Mouse (Mus musculus) MEL (cell line): Measurements from ENCODE around the gene Ctns. TPM values are rescaled to one million over a fixed set of nuclear protein-coding genes. Genes with fewer than 3 reads are reported as not detected.

Experiments
- DNase-seq: peaks from one replicate; pipeline ENCODE4 v3.0.0; 2011; ENCODE audit warnings: low read depth, low spot score
- H3K27ac ChIP-seq: 2 replicates; pipeline ENCODE4 v1.5.1; 2012; ENCODE audit warnings: low read depth, mild to moderate bottlenecking, control low read depth, low read length, moderate library complexity; ENCODE audit not compliant: control insufficient read depth
- H3K27me3 ChIP-seq, 2 experiments: fragments of 150-350 bp in 1 of 2; sonication (generic) in 1 of 2; 2 replicates each; pipeline ENCODE4 v1.6.1; 2012; ENCODE audit warnings: low read length in 2 of 2, mild to moderate bottlenecking in 2 of 2, improper control_type of control experiment in 1 of 2, moderate library complexity in 1 of 2; ENCODE audit not compliant: insufficient read depth in 2 of 2, control insufficient read depth in 1 of 2
- H3K36me3 ChIP-seq, 2 experiments: 2 replicates each; pipeline ENCODE4 v1.6.1; 2012 to 2014; ENCODE audit warnings: low read length in 2 of 2, improper control_type of control experiment in 1 of 2, inconsistent platforms in 1 of 2, mild to moderate bottlenecking in 1 of 2; ENCODE audit not compliant: insufficient read depth in 2 of 2, control insufficient read depth in 1 of 2
- H3K4me1 ChIP-seq, 2 experiments: fragments of 150-350 bp in 1 of 2; sonication (generic) in 1 of 2; 2 replicates each; pipeline ENCODE4 v1.6.1; 2012; ENCODE audit warnings: low read length in 2 of 2, improper control_type of control experiment in 1 of 2, mild to moderate bottlenecking in 1 of 2; ENCODE audit not compliant: insufficient read depth in 2 of 2, control insufficient read depth in 1 of 2
- H3K4me3 ChIP-seq, 2 experiments: fragments of 150-350 bp in 1 of 2; sonication (generic) in 1 of 2; 2 replicates each; pipeline ENCODE4 v1.5.1; 2012; ENCODE audit warnings: low read depth in 2 of 2, low read length in 2 of 2, mild to moderate bottlenecking in 2 of 2, moderate library complexity in 2 of 2, control low read depth in 1 of 2, improper control_type of control experiment in 1 of 2; ENCODE audit not compliant: control insufficient read depth in 1 of 2, insufficient read depth in 1 of 2
- H3K79me2 ChIP-seq: 2 replicates; pipeline ENCODE4 v1.6.1; 2012; ENCODE audit warnings: mild to moderate bottlenecking, low read length, moderate library complexity; ENCODE audit not compliant: control insufficient read depth, poor library complexity, insufficient read depth
- H3K9ac ChIP-seq: 2 replicates; pipeline ENCODE4 v1.6.1; 2012; ENCODE audit warnings: low read depth, mild to moderate bottlenecking, control low read depth, low read length, moderate library complexity; ENCODE audit not compliant: control insufficient read depth, poor library complexity, severe bottlenecking
- H3K9me3 ChIP-seq: fragments of 150-350 bp; sonication (generic); replicated peaks from 2 replicates; pipeline ENCODE4 v1.6.1; 2012; ENCODE audit warnings: mild to moderate bottlenecking, low read length, improper control_type of control experiment, moderate library complexity; ENCODE audit not compliant: insufficient read depth
- BHLHE40 ChIP-seq: IDR thresholded peaks from 2 replicates; pipeline ENCODE4 v1.6.1; 2012; ENCODE audit warnings: low read depth, mild to moderate bottlenecking, inconsistent platforms, low read length, improper control_type of control experiment, borderline replicate concordance
- CHD1 ChIP-seq: IDR thresholded peaks from 2 replicates; pipeline ENCODE4 v1.6.1; 2012; ENCODE audit warnings: low read depth, mild to moderate bottlenecking, inconsistent platforms, low read length, improper control_type of control experiment
- CHD2 ChIP-seq: IDR thresholded peaks from 2 replicates; pipeline ENCODE4 v1.6.1; 2011; ENCODE audit warnings: low read length, improper control_type of control experiment
- CTCF ChIP-seq, 3 experiments: IDR thresholded peaks in 2 of 3; conservative IDR thresholded peaks in 1 of 3; 2 replicates each; pipeline ENCODE4 v1.5.1; 2011 to 2012; ENCODE audit warnings: low read length in 3 of 3, low read depth in 2 of 3, mild to moderate bottlenecking in 2 of 3, improper control_type of control experiment in 1 of 3, inconsistent platforms in 1 of 3, mixed read lengths in 1 of 3, moderate library complexity in 1 of 3; ENCODE audit not compliant: control insufficient read depth in 1 of 3, insufficient read depth in 1 of 3, poor library complexity in 1 of 3, severe bottlenecking in 1 of 3
- E2F4 ChIP-seq: IDR thresholded peaks from 2 replicates; pipeline ENCODE4 v1.6.1; 2011; ENCODE audit warnings: low read depth, low read length, improper control_type of control experiment, borderline replicate concordance
- ELF1 ChIP-seq: IDR thresholded peaks from 2 replicates; pipeline ENCODE4 v1.6.1; 2014; ENCODE audit warnings: low read depth, mild to moderate bottlenecking, inconsistent platforms, low read length, improper control_type of control experiment, moderate library complexity
- EP300 ChIP-seq, 2 experiments: IDR thresholded peaks; 2 replicates each; pipeline ENCODE4 v1.6.1; 2011; ENCODE audit warnings: improper control_type of control experiment in 2 of 2, low read length in 2 of 2, low read depth in 1 of 2, mild to moderate bottlenecking in 1 of 2
- ETS1 ChIP-seq: IDR thresholded peaks from 2 replicates; pipeline ENCODE4 v1.6.1; 2012; ENCODE audit warnings: low read depth, mild to moderate bottlenecking, inconsistent platforms, low read length, improper control_type of control experiment, moderate library complexity
- GATA1 ChIP-seq: IDR thresholded peaks from 2 replicates; pipeline ENCODE4 v1.6.1; 2011; ENCODE audit warnings: low read depth, low read length, improper control_type of control experiment
- HCFC1 ChIP-seq: IDR thresholded peaks from 2 replicates; pipeline ENCODE4 v1.6.1; 2012; ENCODE audit warnings: low read depth, mild to moderate bottlenecking, inconsistent platforms, low read length, improper control_type of control experiment, moderate library complexity
- JUND ChIP-seq: IDR thresholded peaks from 2 replicates; pipeline ENCODE4 v1.6.1; 2011; ENCODE audit warnings: low read depth, mild to moderate bottlenecking, improper control_type of control experiment, low read length
- KAT2A ChIP-seq: conservative IDR thresholded peaks from 2 replicates; pipeline ENCODE4 v1.6.1; 2012; ENCODE audit warnings: low read depth, low read length, improper control_type of control experiment, inconsistent platforms
- MAFK ChIP-seq: IDR thresholded peaks from 2 replicates; pipeline ENCODE4 v1.6.1; 2011; ENCODE audit warnings: low read depth, mild to moderate bottlenecking, low read length, improper control_type of control experiment, borderline replicate concordance
- MAX ChIP-seq: IDR thresholded peaks from 2 replicates; pipeline ENCODE4 v1.6.1; 2011; ENCODE audit warnings: low read length, improper control_type of control experiment
- MAZ ChIP-seq: IDR thresholded peaks from 2 replicates; pipeline ENCODE4 v1.6.1; 2012; ENCODE audit warnings: low read depth, mild to moderate bottlenecking, inconsistent platforms, low read length, improper control_type of control experiment
- MEF2A ChIP-seq: IDR thresholded peaks from 2 replicates; pipeline ENCODE4 v1.6.1; 2014; ENCODE audit warnings: low read depth, mild to moderate bottlenecking, inconsistent platforms, low read length, improper control_type of control experiment; ENCODE audit not compliant: poor library complexity, insufficient replicate concordance, severe bottlenecking; ENCODE audit errors: extremely low read depth
- MXI1 ChIP-seq: IDR thresholded peaks from 2 replicates; pipeline ENCODE4 v1.6.1; 2011; ENCODE audit warnings: mild to moderate bottlenecking, low read depth, low read length, improper control_type of control experiment
- MYB ChIP-seq: IDR thresholded peaks from 2 replicates; pipeline ENCODE4 v1.6.1; 2011; ENCODE audit warnings: mild to moderate bottlenecking, low read depth, low read length, improper control_type of control experiment
- MYC ChIP-seq: IDR thresholded peaks from 2 replicates; pipeline ENCODE4 v1.6.1; 2011; ENCODE audit warnings: low read depth, mild to moderate bottlenecking, low read length, improper control_type of control experiment, moderate library complexity
- NELFE ChIP-seq: IDR thresholded peaks from 2 replicates; pipeline ENCODE4 v1.6.1; 2011; ENCODE audit warnings: low read depth, low read length, improper control_type of control experiment
- NRF1 ChIP-seq: IDR thresholded peaks from 2 replicates; pipeline ENCODE4 v1.6.1; 2014; ENCODE audit warnings: low read depth, mild to moderate bottlenecking, inconsistent platforms, low read length, improper control_type of control experiment, moderate library complexity; ENCODE audit not compliant: poor library complexity, insufficient read depth, severe bottlenecking
- POLR2A ChIP-seq, 2 experiments: IDR thresholded peaks; 2 replicates each; pipeline ENCODE4 v1.6.1; 2011 to 2012; ENCODE audit warnings: low read length in 2 of 2, mild to moderate bottlenecking in 2 of 2, control low read depth in 1 of 2, improper control_type of control experiment in 1 of 2, low read depth in 1 of 2, moderate library complexity in 1 of 2; ENCODE audit not compliant: control insufficient read depth in 1 of 2, insufficient read depth in 1 of 2, poor library complexity in 1 of 2
- POLR2AphosphoS2 ChIP-seq: IDR thresholded peaks from 2 replicates; pipeline ENCODE4 v1.6.1; 2011; ENCODE audit warnings: low read length, improper control_type of control experiment
- POLR2AphosphoS5 ChIP-seq: IDR thresholded peaks from 2 replicates; pipeline ENCODE4 v1.6.1; 2012; ENCODE audit warnings: low read depth, borderline replicate concordance, mild to moderate bottlenecking, inconsistent platforms, low read length, moderate library complexity, mixed read lengths
- RAD21 ChIP-seq: IDR thresholded peaks from 2 replicates; pipeline ENCODE4 v1.6.1; 2011; ENCODE audit warnings: mild to moderate bottlenecking, low read depth, low read length, improper control_type of control experiment
- RCOR1 ChIP-seq: IDR thresholded peaks from 2 replicates; pipeline ENCODE4 v1.6.1; 2012; ENCODE audit warnings: low read depth, mild to moderate bottlenecking, inconsistent platforms, low read length, improper control_type of control experiment
- SIN3A ChIP-seq: IDR thresholded peaks from 2 replicates; pipeline ENCODE4 v1.6.1; 2012; ENCODE audit warnings: low read length, improper control_type of control experiment, inconsistent platforms
- SMC3 ChIP-seq: IDR thresholded peaks from 2 replicates; pipeline ENCODE4 v1.6.1; 2011; ENCODE audit warnings: low read depth, low read length, improper control_type of control experiment
- TAL1 ChIP-seq: IDR thresholded peaks from 2 replicates; pipeline ENCODE4 v1.6.1; 2012; ENCODE audit warnings: mild to moderate bottlenecking, inconsistent platforms, low read length, moderate library complexity, mixed read lengths
- TBP ChIP-seq: IDR thresholded peaks from 2 replicates; pipeline ENCODE4 v1.8.0; 2011; ENCODE audit warnings: low read depth, low read length, improper control_type of control experiment
- TCF12 ChIP-seq: IDR thresholded peaks from 2 replicates; pipeline ENCODE4 v1.6.1; 2014; ENCODE audit warnings: low read depth, mild to moderate bottlenecking, inconsistent platforms, low read length, improper control_type of control experiment, moderate library complexity
- UBTF ChIP-seq: IDR thresholded peaks from 2 replicates; pipeline ENCODE4 v1.6.1; 2012; ENCODE audit warnings: low read depth, mild to moderate bottlenecking, inconsistent platforms, low read length, improper control_type of control experiment, moderate library complexity, borderline replicate concordance; ENCODE audit not compliant: insufficient read depth
- USF1 ChIP-seq: IDR thresholded peaks from 2 replicates; pipeline ENCODE4 v1.6.1; 2014; ENCODE audit warnings: low read depth, mild to moderate bottlenecking, inconsistent platforms, low read length, improper control_type of control experiment, moderate library complexity
- USF2 ChIP-seq, 2 experiments: IDR thresholded peaks; 2 replicates each; pipeline ENCODE4 v1.6.1; 2011 to 2012; ENCODE audit warnings: improper control_type of control experiment in 2 of 2, low read length in 2 of 2, borderline replicate concordance in 1 of 2, inconsistent platforms in 1 of 2, low read depth in 1 of 2, mild to moderate bottlenecking in 1 of 2; ENCODE audit not compliant: insufficient read depth in 1 of 2
- ZC3H11A ChIP-seq: IDR thresholded peaks from 2 replicates; pipeline ENCODE4 v1.6.1; 2012; ENCODE audit warnings: low read depth, mild to moderate bottlenecking, inconsistent platforms, low read length, improper control_type of control experiment
- ZKSCAN1 ChIP-seq: IDR thresholded peaks from 2 replicates; pipeline ENCODE4 v1.6.1; 2012; ENCODE audit warnings: low read depth, mild to moderate bottlenecking, inconsistent platforms, low read length, improper control_type of control experiment, moderate library complexity
- ZMIZ1 ChIP-seq: IDR thresholded peaks from 2 replicates; pipeline ENCODE4 v1.6.1; 2012; ENCODE audit warnings: low read depth, mild to moderate bottlenecking, inconsistent platforms, low read length, improper control_type of control experiment, moderate library complexity
- ZNF384 ChIP-seq: IDR thresholded peaks from 2 replicates; pipeline ENCODE4 v1.6.1; 2012; ENCODE audit warnings: low read depth, mild to moderate bottlenecking, inconsistent platforms, low read length, improper control_type of control experiment
- polyA plus RNA-seq, 2 experiments: library from polyadenylated mRNA; stranded (reverse) in 1 of 2; unstranded in 1 of 2; fragments of >175 nt in 1 of 2; fragments of >200 nt in 1 of 2; gene quantifications; 2 replicates each; pipeline versions ENCODE4 v1.2.1 to v1.2.4; 2012; ENCODE audit warnings: low replicate concordance in 2 of 2, low read depth in 1 of 2; ENCODE audit not compliant: insufficient read length in 2 of 2, insufficient read depth in 1 of 2, missing spikeins in 1 of 2
- total RNA-seq: library from RNA; depleted of rRNA; stranded (reverse); fragments of 300-350 nt; gene quantifications from 2 replicates; pipeline ENCODE4 v1.2.3, GENCODE M21; 2012

Gene Ctns
- total and polyA plus RNA-seq, 3 experiments = 5.4 to 9.4 TPM; not detected in 1

GRCm38 (mm10) chr11:73207621-73208020, 8.8 kb upstream of the Ctns start:
- no peaks in the 10 kb centered on the region for H3K79me2 ChIP-seq
- H3K9me3 ChIP-seq = no peaks in the 10 kb centered on the region
- H3K9ac ChIP-seq = no peak overlapping the region
- H3K4me1 ChIP-seq = no peaks in the 10 kb centered on the region
- TF ChIP-seq ZNF384 (no peak), POLR2A (IDR thresholded peaks at IDR 0.05; ENCODE audit: control insufficient read depth in 1 of 2, insufficient read depth in 1 of 2, low read depth in 1 of 2, low read length in 2 of 2, poor library complexity in 1 of 2) (no peak), EP300 (IDR thresholded peaks at IDR 0.05; ENCODE audit: low read depth in 1 of 2, low read length in 2 of 2) (no peak), USF2 (IDR thresholded peaks at IDR 0.05; ENCODE audit: borderline replicate concordance in 1 of 2, insufficient read depth in 1 of 2, low read depth in 1 of 2, low read length in 2 of 2) (no peak), ZKSCAN1 (no peak), MEF2A (no peak), JUND (no peak), RCOR1 (no peak), CTCF (IDR thresholded peaks at IDR 0.05 in 2 of 3, conservative IDR thresholded peaks at IDR 0.05 in 1 of 3; ENCODE audit: control insufficient read depth in 1 of 3, insufficient read depth in 1 of 3, low read depth in 2 of 3, low read length in 3 of 3, poor library complexity in 1 of 3, severe bottlenecking in 1 of 3) (peak; percentile 45 to 52 (median 48)), SIN3A (no peak), UBTF (no peak), MXI1 (no peak), CHD1 (no peak), NRF1 (no peak), TBP (no peak), CHD2 (no peak), RAD21 (peak; percentile 39), SMC3 (peak; percentile 58), TCF12 (no peak), ELF1 (no peak), USF1 (no peak), BHLHE40 (no peak), ETS1 (no peak), ZC3H11A (0 out of 2 replicates have a peak, but pooled peaks have one; percentile 20), MYC (no peak), E2F4 (no peak), MYB (no peak), HCFC1 (no peak), KAT2A (no peak), TAL1 (no peak), MAX (no peak), POLR2AphosphoS5 (no peak), GATA1 (peak; percentile 38; the same call in 1 of the 2 replicates), MAFK (no peak), MAZ (no peak), ZMIZ1 (no peak), POLR2AphosphoS2 (no peak), NELFE (no peak)
- H3K4me3 ChIP-seq = no peak overlapping the region
- DNase-seq = peak; percentile 54
- no peaks in the 10 kb centered on the region for H3K36me3 ChIP-seq
- H3K27ac ChIP-seq = no peak overlapping the region
- H3K27me3 ChIP-seq = no peaks in the 10 kb centered on the region
